Mouse (Mus musculus): ENCODE measurements at regions not wholly inside any gene's neighbourhood (a gene's known extent, or its start where the extent isn't known, plus 50 kb on each side); places are given as distances from the start of the nearest gene placed in this dataset.

- DNase-seq (ENCODE audit: low spot score): no peak
Observed at GRCm38 (mm10) chr14:101267536-101267935, 67.4 kb upstream of the Prr30 start.
